Mouse (Mus musculus): ENCODE results near the gene Rex1bd. TPM values are rescaled to one million over a fixed set of nuclear protein-coding genes. Genes with fewer than 3 reads are reported as not detected.

The Rex1bd gene
- total RNA-seq, 2 experiments from 2014 or later, result 108 to 110 TPM

DNA sequence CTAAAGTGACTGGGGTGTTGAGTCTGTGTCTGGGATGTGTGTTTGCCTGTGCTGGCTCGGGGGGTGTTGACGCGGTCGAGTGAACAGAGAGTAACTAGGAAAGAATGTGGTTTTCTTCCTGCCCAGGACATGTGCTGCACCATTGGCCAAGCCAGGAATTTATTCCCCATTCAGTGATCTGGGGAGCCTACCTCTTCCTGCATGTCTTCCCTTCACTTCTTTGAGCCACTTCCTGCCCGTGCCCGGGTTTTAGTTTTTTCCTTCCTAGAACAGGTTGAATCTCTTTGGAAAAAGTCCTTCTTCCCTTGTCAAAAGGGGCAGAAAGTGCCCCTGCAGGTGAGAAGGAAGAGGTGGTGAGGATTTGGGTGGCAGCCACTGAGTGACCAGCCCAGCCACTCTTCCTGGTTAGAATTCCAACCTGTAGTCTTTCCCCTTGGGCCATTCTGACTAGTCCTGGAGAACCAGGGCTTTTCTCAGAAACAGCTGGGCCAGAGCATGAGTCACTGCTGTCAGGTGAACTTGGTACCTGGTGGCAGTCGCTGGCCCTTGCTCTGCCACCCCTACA is 34.0 kb upstream of the Rex1bd start:
- DNase-seq (ENCODE audit: extremely low spot score in 1 of 2, low spot score in 2 of 2), result no peak
- intact Hi-C loops (cut with DNase I), result no loop called here
- no peak for TF ChIP-seq CTCF (IDR thresholded peaks at IDR 0.05)

DNA sequence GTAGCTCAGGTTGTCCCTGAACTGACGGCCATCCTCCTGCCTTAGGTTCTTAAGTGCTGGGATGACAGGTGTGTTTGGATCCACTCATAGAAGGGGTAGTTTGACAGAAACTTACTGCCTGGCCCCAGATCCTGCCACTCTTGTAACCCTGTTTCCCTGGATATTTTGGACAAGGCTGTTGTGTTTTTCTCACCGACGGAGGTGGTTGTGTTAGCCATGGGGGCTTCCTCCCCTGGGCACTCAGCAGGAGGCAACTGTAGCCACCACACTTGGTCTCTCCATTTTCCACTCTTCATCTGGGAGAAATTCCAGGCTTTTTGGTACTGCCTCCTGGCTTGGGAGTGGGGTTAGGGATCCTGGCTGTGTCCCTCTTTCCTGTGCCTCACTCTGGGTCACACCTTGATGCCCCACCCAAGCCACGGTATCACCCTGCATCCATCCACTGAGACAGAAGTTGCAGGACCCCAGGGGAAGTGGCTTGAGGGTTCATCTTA is 33.5 kb upstream of the Rex1bd start:
- no peak for DNase-seq (ENCODE audit: extremely low spot score in 1 of 2, low spot score in 2 of 2)
- Histone ChIP-seq H3K4me3 (peak overlapping the region; percentile 70), H3K27ac (peak overlapping the region; percentile 89)
- intact Hi-C loops (cut with DNase I), result no loop called here
- no peak for TF ChIP-seq CTCF (IDR thresholded peaks at IDR 0.05)

More for the DNA sequence above, 34.0 kb upstream of the Rex1bd start:
- no peak overlapping the region for H3K27ac ChIP-seq
- H3K4me3 ChIP-seq, result peak overlapping the region; percentile 70

DNA sequence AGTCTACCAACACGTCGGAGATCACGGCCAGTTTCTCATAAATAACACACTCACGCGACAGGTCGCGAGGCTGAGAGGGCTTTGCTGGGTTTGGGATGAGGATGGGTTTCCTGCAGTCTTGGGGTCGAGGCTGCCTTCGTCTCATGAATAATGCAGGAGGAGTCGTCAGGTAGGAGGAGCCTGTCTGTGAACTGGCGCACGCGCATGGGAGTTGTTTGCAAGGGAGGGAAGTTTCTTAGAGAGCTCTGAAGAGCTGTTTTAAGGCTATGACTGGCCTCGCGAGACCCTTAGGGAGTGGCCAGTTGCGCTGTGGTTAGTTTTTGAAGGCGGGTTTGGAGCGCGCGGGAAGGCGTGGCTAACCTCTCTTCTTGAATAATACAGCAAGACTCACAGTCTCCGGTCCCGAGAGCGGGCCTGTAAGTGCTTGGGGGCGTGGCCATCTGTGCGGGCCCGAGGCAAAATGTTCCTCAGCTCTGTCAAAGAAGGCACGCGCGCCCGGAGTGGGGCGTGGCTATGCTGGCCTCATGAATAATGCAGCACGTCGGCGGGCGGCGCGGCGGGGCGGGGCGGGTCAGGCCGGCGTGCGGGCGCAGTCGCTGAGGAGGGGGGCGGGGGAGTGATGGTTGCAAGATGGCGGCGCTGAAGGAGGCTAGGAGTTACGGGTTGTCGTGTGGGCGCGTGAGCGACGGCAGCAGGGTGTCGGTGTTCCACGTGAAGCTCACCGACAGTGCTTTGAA is 32.7 kb upstream of the Rex1bd start, which contains the start of gene Ell:
TSS of gene Ell (plus strand) at position 381 of the 737 bp plus-strand sequence.
- Histone ChIP-seq H3K4me3 (peak within 1 kb of the TSS; percentile 70), H3K27ac (peak within 1 kb of the TSS; percentile 97)
- TF ChIP-seq CTCF (IDR thresholded peaks at IDR 0.05), result no peak
- peak; percentile 99 for DNase-seq (ENCODE audit: extremely low spot score in 1 of 2, low spot score in 2 of 2)
- intact Hi-C loops (cut with DNase I), result loop anchor here (2.0 kb wide), 1 partner anchor 32 kb away; the partner anchor contains the start of gene Rex1bd

DNA sequence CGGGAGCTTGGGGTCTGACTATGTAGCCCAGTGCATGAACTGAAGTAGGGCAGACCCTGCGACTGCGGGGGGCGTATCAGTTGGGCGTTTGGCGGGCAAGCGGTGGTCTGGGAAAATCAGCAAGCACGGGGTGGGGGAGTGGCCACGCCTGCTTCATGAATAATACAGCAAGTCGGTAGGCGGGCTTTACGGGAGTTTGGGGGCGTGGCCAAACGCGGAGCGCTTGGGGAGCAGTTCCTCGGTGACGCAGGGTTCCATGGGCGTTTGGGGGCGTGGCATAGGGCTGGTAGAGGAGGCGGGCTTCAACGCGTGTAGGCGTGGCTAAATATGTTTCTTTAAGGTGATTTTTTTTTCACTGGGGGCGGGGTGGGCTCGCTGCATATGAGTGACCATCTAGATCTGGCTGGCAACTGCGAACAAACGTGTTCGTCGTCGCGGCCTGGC is 32.1 kb upstream of the Rex1bd start:
- no peak for TF ChIP-seq CTCF (IDR thresholded peaks at IDR 0.05)
- intact Hi-C loops (cut with DNase I), result loop anchor here (2.0 kb wide), 1 partner anchor 32 kb away; the partner anchor contains the start of gene Rex1bd
- peak overlapping the region; percentile 97 for H3K27ac ChIP-seq
- H3K4me3 ChIP-seq, result peak overlapping the region; percentile 70
- DNase-seq (ENCODE audit: extremely low spot score in 1 of 2, low spot score in 2 of 2), result peak; percentile 99

DNA sequence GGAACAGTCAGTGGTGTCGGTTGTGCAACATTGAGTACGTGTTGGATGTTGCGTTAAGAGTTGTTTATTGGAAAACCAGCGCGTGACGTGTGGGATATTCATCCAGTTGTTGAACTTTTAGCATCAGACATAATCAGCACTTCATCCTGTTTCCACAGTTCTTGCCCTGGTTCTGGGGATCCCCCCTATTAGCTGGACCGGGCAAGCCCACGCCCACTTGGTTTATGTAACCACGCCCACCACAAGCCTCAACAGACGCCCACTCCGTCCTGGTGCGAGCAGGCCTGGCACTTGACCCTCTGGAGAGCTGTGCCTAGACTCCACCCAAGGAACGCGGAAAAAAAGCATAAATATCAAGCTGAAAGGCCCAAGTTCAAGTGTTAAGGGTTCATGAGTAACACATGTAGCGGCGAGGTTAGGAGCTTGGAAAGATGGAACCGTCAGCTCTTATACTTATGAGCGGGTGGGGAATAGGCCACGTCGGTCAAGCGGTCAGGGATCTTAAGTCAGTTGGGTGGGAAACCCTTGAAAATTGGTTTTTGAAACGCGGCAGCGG is 31.6 kb upstream of the Rex1bd start:
- intact Hi-C loops (cut with DNase I), result loop anchor here (2.0 kb wide), 1 partner anchor 31 kb away; the partner anchor contains the start of gene Rex1bd
- no peak for DNase-seq (ENCODE audit: extremely low spot score in 1 of 2, low spot score in 2 of 2)
- H3K4me3 ChIP-seq, result peak overlapping the region; percentile 70
- no peak for TF ChIP-seq CTCF (IDR thresholded peaks at IDR 0.05)
- H3K27ac ChIP-seq, result peak overlapping the region; percentile 66; the same call in 1 of the 2 replicates

DNA sequence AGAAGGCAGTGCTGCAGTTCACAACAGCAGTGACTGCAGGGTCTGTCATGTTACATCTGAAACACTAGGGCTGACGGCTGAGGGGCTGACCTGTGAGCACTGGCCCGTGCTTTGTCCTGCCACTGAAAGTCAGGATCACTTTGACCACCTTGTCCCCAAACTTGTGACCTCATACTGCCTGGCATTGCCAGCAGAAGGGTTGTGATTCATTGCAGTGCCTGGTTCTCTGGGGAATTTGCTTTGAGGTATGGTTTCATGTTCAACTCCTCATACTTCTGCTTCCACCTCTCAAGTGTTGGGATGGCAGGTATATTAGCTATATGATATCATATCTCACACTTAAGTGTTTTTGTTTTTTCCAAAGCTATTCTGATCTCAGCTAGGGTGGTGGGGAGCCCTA is 29.1 kb upstream of the Rex1bd start:
- no peak for DNase-seq (ENCODE audit: extremely low spot score in 1 of 2, low spot score in 2 of 2)
- intact Hi-C loops (cut with DNase I), result no loop called here

DNA sequence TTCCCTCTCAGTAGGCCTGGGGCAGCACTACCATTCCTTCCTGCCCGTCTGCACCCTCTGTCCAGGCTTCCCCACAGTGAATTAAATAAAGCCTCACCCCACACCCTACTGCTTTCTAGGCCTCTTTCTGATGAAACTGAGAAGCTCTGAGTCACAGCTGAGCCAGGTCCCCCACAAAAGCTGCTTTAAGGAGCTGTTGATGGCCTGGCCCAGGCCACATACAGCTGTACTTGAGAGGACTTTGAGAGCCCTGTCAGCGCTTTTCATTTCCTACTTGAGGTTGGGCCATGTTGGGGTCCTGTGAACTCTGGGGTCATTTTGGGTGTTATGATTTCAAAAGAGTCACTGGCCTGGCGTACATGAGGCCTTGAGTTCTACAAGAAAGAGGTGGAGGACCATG is 28.7 kb upstream of the Rex1bd start:
- no peak for TF ChIP-seq CTCF (IDR thresholded peaks at IDR 0.05)
- DNase-seq (ENCODE audit: extremely low spot score in 1 of 2, low spot score in 2 of 2), result no peak
- H3K27ac ChIP-seq, result no peak overlapping the region; the same call in 1 of the 2 replicates
- intact Hi-C loops (cut with DNase I), result no loop called here
- no peak overlapping the region for H3K4me3 ChIP-seq

More for the DNA sequence above, 29.1 kb upstream of the Rex1bd start:
- Histone ChIP-seq H3K4me3 (no peak overlapping the region), H3K27ac (no peak overlapping the region)
- no peak for TF ChIP-seq CTCF (IDR thresholded peaks at IDR 0.05)

DNA sequence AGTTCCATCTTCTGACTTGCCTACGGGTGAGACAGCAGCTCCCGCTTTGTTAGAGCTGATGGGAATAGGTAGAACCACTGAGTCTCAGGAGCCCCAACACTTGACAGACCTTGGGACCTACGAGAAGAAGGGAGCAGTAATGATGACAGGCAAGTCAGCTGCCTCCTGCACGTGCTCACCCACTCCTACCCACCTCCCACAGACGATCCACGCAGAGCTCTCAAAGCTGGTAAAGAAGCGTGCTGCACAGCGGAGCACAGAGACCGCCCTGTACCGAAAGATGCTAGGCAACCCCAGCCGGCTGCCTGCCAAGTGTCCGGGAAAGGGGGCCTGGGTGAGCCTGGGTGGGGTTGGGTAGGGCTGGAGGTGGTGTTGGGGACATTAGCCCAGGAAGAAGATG is 27.7 kb upstream of the Rex1bd start:
- intact Hi-C loops (cut with DNase I), result no loop called here
- DNase-seq (ENCODE audit: extremely low spot score in 1 of 2, low spot score in 2 of 2), result no peak
- no peak overlapping the region for H3K4me3 ChIP-seq
- no peak for TF ChIP-seq CTCF (IDR thresholded peaks at IDR 0.05)
- peak overlapping the region; percentile 50; the same call in 1 of the 2 replicates for H3K27ac ChIP-seq

DNA sequence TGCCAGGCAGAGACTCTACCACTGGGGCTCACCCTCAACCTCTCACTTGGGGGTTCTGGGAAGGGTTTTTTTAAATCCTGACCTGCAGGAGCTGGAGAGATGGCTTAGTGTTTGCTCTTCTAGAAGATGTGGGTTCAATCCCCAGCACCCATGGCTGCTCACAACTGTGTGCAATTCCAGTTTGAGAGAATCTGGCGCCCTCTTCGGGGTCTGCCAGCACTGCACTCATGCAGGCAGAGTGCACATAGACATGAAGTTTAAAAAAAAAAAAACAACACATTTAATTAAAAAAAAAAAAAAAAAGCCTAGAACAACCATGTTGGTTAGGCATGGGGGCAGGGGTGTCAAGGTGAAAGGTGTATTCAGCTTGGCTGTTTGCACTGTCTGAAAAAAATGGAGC is 23.8 kb upstream of the Rex1bd start:
- intact Hi-C loops (cut with DNase I), result no loop called here
- Histone ChIP-seq H3K4me3 (no peak overlapping the region), H3K27ac (no peak overlapping the region)
- DNase-seq (ENCODE audit: extremely low spot score in 1 of 2, low spot score in 2 of 2), result no peak
- peak; percentile 7 for TF ChIP-seq CTCF (IDR thresholded peaks at IDR 0.05)

DNA sequence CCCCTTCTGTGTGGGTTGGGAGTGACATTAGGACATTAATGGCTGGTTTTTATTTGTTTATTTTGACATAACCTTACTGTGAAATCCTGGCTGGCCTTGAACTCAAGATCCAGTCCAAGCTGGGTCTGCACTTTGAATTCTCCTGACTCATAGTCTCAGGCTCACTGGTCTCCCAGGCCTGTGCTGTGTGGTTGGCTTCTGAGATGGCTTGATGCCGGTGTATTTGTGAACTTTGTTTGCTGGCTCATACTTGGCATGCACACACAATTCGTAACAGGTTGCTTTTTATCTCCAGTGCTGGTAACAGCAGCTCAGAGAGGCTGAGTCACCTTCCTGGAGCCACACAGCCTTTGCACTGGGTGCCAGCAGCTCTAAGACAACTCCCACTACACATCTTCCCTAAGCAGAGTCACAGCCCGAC is 23.2 kb upstream of the Rex1bd start:
- intact Hi-C loops (cut with DNase I), result no loop called here
- Histone ChIP-seq H3K4me3 (no peak overlapping the region), H3K27ac (0 out of 2 replicates have a peak overlapping the region, but pooled peaks have one; percentile 15)
- DNase-seq (ENCODE audit: extremely low spot score in 1 of 2, low spot score in 2 of 2), result no peak
- TF ChIP-seq CTCF (IDR thresholded peaks at IDR 0.05), result no peak

DNA sequence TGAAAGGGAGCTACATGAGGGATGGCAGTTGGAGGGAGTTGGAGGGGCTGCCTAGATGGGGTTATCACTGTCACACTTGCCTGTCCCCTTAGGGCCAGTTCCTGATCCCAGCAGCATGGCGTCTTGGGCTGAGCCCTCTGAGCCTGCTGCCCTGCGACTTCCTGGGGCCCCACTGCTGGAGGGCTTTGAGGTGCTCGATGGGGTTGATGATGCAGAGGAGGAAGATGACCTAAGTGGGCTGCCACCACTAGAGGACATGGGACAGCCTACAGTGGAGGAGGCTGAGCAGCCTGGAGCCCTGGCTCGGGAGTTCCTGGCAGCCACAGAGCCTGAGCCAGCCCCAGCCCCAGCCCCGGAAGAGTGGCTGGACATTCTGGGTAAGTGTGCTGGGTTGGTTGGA is 22.7 kb upstream of the Rex1bd start:
- DNase-seq (ENCODE audit: extremely low spot score in 1 of 2, low spot score in 2 of 2), result no peak
- no peak for TF ChIP-seq CTCF (IDR thresholded peaks at IDR 0.05)
- intact Hi-C loops (cut with DNase I), result no loop called here
- 0 out of 2 replicates have a peak overlapping the region, but pooled peaks have one; percentile 15 for H3K27ac ChIP-seq
- no peak overlapping the region for H3K4me3 ChIP-seq

Data from left cerebral cortex, adult 2 months (tissue).